Comparison of ENCODE assay signal across 8 mouse cellular contexts in genomic region chr2:38375606-38376304, GRCm38 (mm10). TPM values are rescaled to one million over a fixed set of nuclear protein-coding genes. Genes with fewer than 3 reads are reported as not detected.
DNase-seq lines count a peak whose midpoint lies in the region; ATAC-seq and TF ChIP-seq lines count a peak whose summit lies in the region.

No protein-coding gene starts in this region.

- peak overlapping the region; percentile 21; the same call in 1 of the 2 replicates for H3K4me2 ChIP-seq in lung, embryonic 14.5 days
- peak overlapping the region; percentile 47 for H3K4me2 ChIP-seq in forebrain, embryonic 12.5 days
- H3K4me2 ChIP-seq in midbrain, embryonic 16.5 days (ENCODE audit: low read length), result peak overlapping the region; percentile 25; the same call in 1 of the 2 replicates

- DNase-seq in lung, embryonic 14.5 days, result peak; percentile 77
- DNase-seq in lung, postnatal 25 days (ENCODE audit: low spot score), result no peak
- DNase-seq in heart, postnatal 14 days, result peak; percentile 71 to 79
- peak; percentile 88 for DNase-seq in limb, embryonic 10.5 days (ENCODE audit: low spot score)
- DNase-seq in thymus, adult 18-20 months, result peak; percentile 30 to 34

- no peaks in the 10 kb centered on the region for H3K4me1 ChIP-seq in lung, embryonic 14.5 days (ENCODE audit: insufficient read depth)
- H3K4me1 ChIP-seq in bone marrow macrophage, adult 2 months (ENCODE audit: control insufficient read depth, insufficient read depth, low read length), result no peaks in the 10 kb centered on the region; the same call in 1 of the 2 replicates
- peaks cover 28% of the 10 kb centered on the region for H3K4me1 ChIP-seq in forebrain, embryonic 12.5 days
- H3K4me1 ChIP-seq in limb, embryonic 10.5 days, result peaks cover 36% of the 10 kb centered on the region
- peaks cover 8% of the 10 kb centered on the region; the same call in 1 of the 2 replicates for H3K4me1 ChIP-seq in midbrain, embryonic 16.5 days (ENCODE audit: control insufficient read depth, insufficient read depth, low read length)

- no peaks in the 10 kb centered on the region for H3K9me3 ChIP-seq in lung, embryonic 14.5 days (ENCODE audit: low read depth, low read length)
- no peaks in the 10 kb centered on the region for H3K9me3 ChIP-seq in forebrain, embryonic 12.5 days
- no peaks in the 10 kb centered on the region for H3K9me3 ChIP-seq in limb, embryonic 10.5 days (replicated peaks)
- no peaks in the 10 kb centered on the region for H3K9me3 ChIP-seq in midbrain, embryonic 16.5 days (replicated peaks; ENCODE audit: control insufficient read depth, low read length, poor library complexity, severe bottlenecking)

- 3% methylated on average over 20 of the region's 20 CpGs for WGBS in lung, embryonic 14.5 days
- WGBS in forebrain, embryonic 12.5 days, result 4% methylated on average over 20 of the region's 20 CpGs
- WGBS in limb, embryonic 10.5 days, result 4% methylated on average over 20 of the region's 20 CpGs
- WGBS in midbrain, embryonic 16.5 days, result 3% methylated on average over 20 of the region's 20 CpGs

- intact Hi-C loops in heart, postnatal 14 days (cut with DNase I), result loop anchor here (2.0 to 10.0 kb wide), 2 partner anchors 191 to 451 kb away; no protein-coding TSS in a partner anchor

- H3K36me3 ChIP-seq in lung, embryonic 14.5 days (ENCODE audit: insufficient read depth), result no peaks in the 10 kb centered on the region
- peaks cover 5% of the 10 kb centered on the region; the same call in 1 of the 2 replicates for H3K36me3 ChIP-seq in forebrain, embryonic 12.5 days (replicated peaks)
- peaks cover 3% of the 10 kb centered on the region for H3K36me3 ChIP-seq in limb, embryonic 10.5 days
- no peaks in the 10 kb centered on the region for H3K36me3 ChIP-seq in midbrain, embryonic 16.5 days (ENCODE audit: control insufficient read depth, insufficient read depth, low read length)

- no peak for TF ChIP-seq POLR2A in bone marrow macrophage, adult 2 months (IDR thresholded peaks at IDR 0.05; ENCODE audit: borderline replicate concordance, low read depth, low read length)

- peak; percentile 98 for TF ChIP-seq CTCF in lung, embryonic 14.5 days (IDR thresholded peaks at IDR 0.05; ENCODE audit: low read depth)
- peak; percentile 97 for TF ChIP-seq CTCF in bone marrow macrophage, adult 2 months (IDR thresholded peaks at IDR 0.05; ENCODE audit: low read depth, low read length)

- H3K27me3 ChIP-seq in lung, embryonic 14.5 days (ENCODE audit: insufficient read depth, low read length), result peaks cover 43% of the 10 kb centered on the region
- H3K27me3 ChIP-seq in forebrain, embryonic 12.5 days, result peaks cover 52% of the 10 kb centered on the region
- peaks cover 88% of the 10 kb centered on the region for H3K27me3 ChIP-seq in limb, embryonic 10.5 days (ENCODE audit: low read depth, poor library complexity, severe bottlenecking)
- peaks cover 26% of the 10 kb centered on the region for H3K27me3 ChIP-seq in midbrain, embryonic 16.5 days (ENCODE audit: control insufficient read depth, insufficient read depth, low read depth, low read length)

- no peak overlapping the region for H3K27ac ChIP-seq in lung, embryonic 14.5 days (ENCODE audit: low read depth)
- H3K27ac ChIP-seq in bone marrow macrophage, adult 2 months (ENCODE audit: insufficient read depth, low read depth, low read length), result no peak overlapping the region
- peak overlapping the region; percentile 1; the same call in 1 of the 2 replicates for H3K27ac ChIP-seq in forebrain, embryonic 12.5 days
- peak overlapping the region; percentile 43 for H3K27ac ChIP-seq in limb, embryonic 10.5 days
- no peak overlapping the region for H3K27ac ChIP-seq in midbrain, embryonic 16.5 days (ENCODE audit: low read length)

- ATAC-seq in lung, embryonic 14.5 days (ENCODE audit: insufficient read depth), result peak; percentile 57; the same call in 1 of the 2 replicates
- peak; percentile 62 for ATAC-seq in forebrain, embryonic 12.5 days (ENCODE audit: low FRiP score)
- ATAC-seq in midbrain, embryonic 16.5 days, result no peak

- H3K9ac ChIP-seq in lung, embryonic 14.5 days, result no peak overlapping the region
- H3K9ac ChIP-seq in forebrain, embryonic 12.5 days, result 0 out of 2 replicates have a peak overlapping the region, but pooled peaks have one; percentile 44
- H3K9ac ChIP-seq in midbrain, embryonic 16.5 days (ENCODE audit: low read depth, low read length), result no peak overlapping the region

- no peak overlapping the region for H3K4me3 ChIP-seq in lung, embryonic 14.5 days (ENCODE audit: low read depth, low read length)
- no peak overlapping the region for H3K4me3 ChIP-seq in bone marrow macrophage, adult 2 months (ENCODE audit: insufficient read depth, low read length)
- 0 out of 2 replicates have a peak overlapping the region, but pooled peaks have one; percentile 16 for H3K4me3 ChIP-seq in forebrain, embryonic 12.5 days (replicated peaks)
- H3K4me3 ChIP-seq in limb, embryonic 10.5 days, result peak overlapping the region; percentile 34
- no peak overlapping the region for H3K4me3 ChIP-seq in midbrain, embryonic 16.5 days (ENCODE audit: low read depth, low read length)

RNA-seq across cellular contexts. Expression of gene Lhx2, which starts 36.7 kb away (rescaled TPM):
- polyA plus RNA-seq in lung, embryonic 14.5 days (2014; fragmentation: Nextera tagmentation; extraction: Ambion mirVana), result 0.20 and 0.39 TPM in 2 replicates
- polyA plus RNA-seq in bone marrow macrophage, adult 2 months (2012; ENCODE audit: insufficient read depth, insufficient read length, missing spikeins), result 0.32 TPM in 1 of 2 replicates, not detected in the other
- polyA plus RNA-seq in forebrain, embryonic 12.5 days (2016; fragmentation: Nextera tagmentation; extraction: Ambion mirVana), result 196 and 224 TPM in 2 replicates
- under 1 TPM in 1 of 2 experiments, not detected in 1; 0.07 TPM for total RNA-seq in heart, postnatal 14 days (2021)
- polyA plus RNA-seq in limb, embryonic 10.5 days (2016; fragmentation: Nextera tagmentation; extraction: Ambion mirVana), result 33.7 and 48.4 TPM in 2 replicates
- polyA plus RNA-seq in midbrain, embryonic 16.5 days (2015; fragmentation: Nextera tagmentation; extraction: Ambion mirVana), result 37.1 and 44.3 TPM in 2 replicates

Comparison
In these comparisons a context has a peak if more than half of its experiments do, and no peak if none do; other contexts are left out.
1. H3K27ac ChIP-seq: peak in forebrain, embryonic 12.5 days (single experiment) and limb, embryonic 10.5 days (single experiment); none in lung, embryonic 14.5 days (single experiment), bone marrow macrophage, adult 2 months (single experiment) and midbrain, embryonic 16.5 days (single experiment).
2. H3K4me3 ChIP-seq: peak in forebrain, embryonic 12.5 days (single experiment) and limb, embryonic 10.5 days (single experiment); none in lung, embryonic 14.5 days (single experiment), bone marrow macrophage, adult 2 months (single experiment) and midbrain, embryonic 16.5 days (single experiment).
3. RNA of gene Lhx2, which starts 36.7 kb away (polyA plus RNA-seq): 196 to 224 TPM in forebrain, embryonic 12.5 days, 37.1 to 44.3 TPM in midbrain, embryonic 16.5 days and 33.7 to 48.4 TPM in limb, embryonic 10.5 days; 0.20 to 0.39 TPM in lung, embryonic 14.5 days and 0.32 TPM in bone marrow macrophage, adult 2 months; every median in the first group is over 10 times any median in the second.
4. Peak in every context shown above with its lines, with median percentiles within 50 percentile points of each other: H3K4me2 ChIP-seq.